Comparison of ENCODE assay signal across 11 mouse cellular contexts in genomic region chr16:13610951-13611381, GRCm38 (mm10). TPM values are rescaled to one million over a fixed set of nuclear protein-coding genes. Genes with fewer than 3 reads are reported as not detected.
DNase-seq lines count a peak whose midpoint lies in the region; ATAC-seq and TF ChIP-seq lines count a peak whose summit lies in the region.
"Had no signal": no experiment of that assay in that cellular context is flagged by ENCODE, and none has a peak within 500 bp of the region (broad histone marks: within the 10 kb centered on the region; RNA-seq: fewer than 3 reads in every experiment).

No protein-coding gene starts in this region.

- TF ChIP-seq CTCF in heart, adult 2 months (IDR thresholded peaks at IDR 0.05): no peak
- no peak for TF ChIP-seq CTCF in Patski (IDR thresholded peaks at IDR 0.05)

- no peak for TF ChIP-seq POLR2A in heart, adult 2 months (IDR thresholded peaks at IDR 0.05; ENCODE audit: insufficient read depth, low read depth, low read length)

- in situ Hi-C loops in Patski (cut with MboI; ENCODE audit: low pct_unique_long_range_greater_than_20kb): no loop called here

- H3K27ac ChIP-seq in heart, embryonic 11.5 days (ENCODE audit: low read depth, low read length): peak overlapping the region; percentile 57; the same call in 1 of the 2 replicates
- H3K27ac ChIP-seq in heart, adult 2 months: no peak overlapping the region
- peak overlapping the region; percentile 52 for H3K27ac ChIP-seq in kidney, embryonic 15.5 days
- H3K27ac ChIP-seq in forebrain, embryonic 10.5 days: no peak overlapping the region
- H3K27ac ChIP-seq in forebrain, embryonic 13.5 days: no peak overlapping the region
- H3K27ac ChIP-seq: hindbrain, embryonic 15.5 days; midbrain, embryonic 15.5 days had no signal

- no peak for TF ChIP-seq EP300 in heart, adult 2 months (IDR thresholded peaks at IDR 0.05; ENCODE audit: insufficient read depth, low read depth, low read length)

- POLR2A ChIA-PET in Patski (lab: Charles Lee): interaction anchor here (1.6 kb wide), 1 partner anchor 22 kb away, joined by 4 read pairs; no protein-coding TSS in a partner anchor

- H3K4me2 ChIP-seq in heart, embryonic 11.5 days: no peak overlapping the region
- no peak overlapping the region for H3K4me2 ChIP-seq in kidney, embryonic 15.5 days
- H3K4me2 ChIP-seq in forebrain, embryonic 13.5 days: no peak overlapping the region
- H3K4me2 ChIP-seq: hindbrain, embryonic 15.5 days; midbrain, embryonic 15.5 days had no signal

- peaks cover 2% of the 10 kb centered on the region; the same call in 1 of the 2 replicates for H3K4me1 ChIP-seq in heart, embryonic 11.5 days (ENCODE audit: control insufficient read depth, insufficient read depth, low read length)
- peaks cover 3% of the 10 kb centered on the region; the same call in 1 of the 2 replicates for H3K4me1 ChIP-seq in heart, adult 2 months (ENCODE audit: control insufficient read depth, insufficient read depth, low read length)
- H3K4me1 ChIP-seq in kidney, embryonic 15.5 days: peaks cover 3% of the 10 kb centered on the region; the same call in 1 of the 2 replicates
- peaks cover 13% of the 10 kb centered on the region for H3K4me1 ChIP-seq in forebrain, embryonic 10.5 days
- peaks cover 10% of the 10 kb centered on the region for H3K4me1 ChIP-seq in forebrain, embryonic 13.5 days
- H3K4me1 ChIP-seq: hindbrain, embryonic 15.5 days; midbrain, embryonic 15.5 days had no signal

- H3K36me3 ChIP-seq in heart, embryonic 11.5 days (ENCODE audit: control insufficient read depth, insufficient read depth, low read length): no peaks in the 10 kb centered on the region; the same call in 1 of the 2 replicates
- no peaks in the 10 kb centered on the region for H3K36me3 ChIP-seq in heart, adult 2 months (ENCODE audit: control insufficient read depth, insufficient read depth, low read length)
- H3K36me3 ChIP-seq in kidney, embryonic 15.5 days: peaks cover 18% of the 10 kb centered on the region
- H3K36me3 ChIP-seq in forebrain, embryonic 10.5 days (replicated peaks): peaks cover 17% of the 10 kb centered on the region
- H3K36me3 ChIP-seq in forebrain, embryonic 13.5 days (ENCODE audit: poor library complexity, severe bottlenecking): peaks cover 10% of the 10 kb centered on the region
- H3K36me3 ChIP-seq: midbrain, embryonic 15.5 days had no signal

- CTCF ChIA-PET in Patski (lab: Charles Lee): interaction anchor here (1.1 to 1.6 kb wide), 4 partner anchors 9 to 79 kb away, joined by 3 to 5 read pairs (median 3); no protein-coding TSS in a partner anchor

- no peaks in the 10 kb centered on the region for H3K79me2 ChIP-seq in heart, adult 2 months (replicated peaks; ENCODE audit: control insufficient read depth, insufficient read depth, low read length)

- H3K9me3 ChIP-seq in heart, embryonic 11.5 days (replicated peaks; ENCODE audit: control insufficient read depth, low read length): no peaks in the 10 kb centered on the region
- H3K9me3 ChIP-seq in kidney, embryonic 15.5 days (replicated peaks): no peaks in the 10 kb centered on the region
- no peaks in the 10 kb centered on the region for H3K9me3 ChIP-seq in forebrain, embryonic 10.5 days
- H3K9me3 ChIP-seq in forebrain, embryonic 13.5 days (replicated peaks): no peaks in the 10 kb centered on the region
- H3K9me3 ChIP-seq: hindbrain, embryonic 15.5 days; midbrain, embryonic 15.5 days had no signal

- no peak overlapping the region for H3K4me3 ChIP-seq in heart, embryonic 11.5 days (ENCODE audit: low read depth, low read length)
- H3K4me3 ChIP-seq in heart, adult 2 months: no peak overlapping the region
- H3K4me3 ChIP-seq in kidney, embryonic 15.5 days (replicated peaks): no peak overlapping the region
- no peak overlapping the region for H3K4me3 ChIP-seq in forebrain, embryonic 10.5 days
- H3K4me3 ChIP-seq in forebrain, embryonic 13.5 days: no peak overlapping the region
- H3K4me3 ChIP-seq: hindbrain, embryonic 15.5 days; midbrain, embryonic 15.5 days had no signal

- no peak for ATAC-seq in heart, embryonic 11.5 days (replicated peaks; ENCODE audit: insufficient number of reproducible peaks, low FRiP score, low TSS enrichment)
- ATAC-seq in Patski: peak; percentile 72
- ATAC-seq in kidney, embryonic 15.5 days (replicated peaks; ENCODE audit: low FRiP score): no peak
- no peak for ATAC-seq in forebrain, embryonic 13.5 days
- ATAC-seq: midbrain, embryonic 15.5 days had no signal

- no peaks in the 10 kb centered on the region for H3K27me3 ChIP-seq in heart, embryonic 11.5 days (ENCODE audit: control insufficient read depth, insufficient read depth, low read length)
- no peaks in the 10 kb centered on the region for H3K27me3 ChIP-seq in heart, adult 2 months (ENCODE audit: control insufficient read depth, insufficient read depth, low read length)
- no peaks in the 10 kb centered on the region for H3K27me3 ChIP-seq in Patski
- H3K27me3 ChIP-seq in kidney, embryonic 15.5 days: no peaks in the 10 kb centered on the region
- peaks cover 30% of the 10 kb centered on the region for H3K27me3 ChIP-seq in forebrain, embryonic 10.5 days (ENCODE audit: poor library complexity, severe bottlenecking)
- H3K27me3 ChIP-seq in forebrain, embryonic 13.5 days: peaks cover 6% of the 10 kb centered on the region; the same call in 1 of the 2 replicates
- H3K27me3 ChIP-seq: hindbrain, embryonic 15.5 days; midbrain, embryonic 15.5 days had no signal

- DNase-seq in heart, adult 2 months: no peak
- DNase-seq in Patski (ENCODE audit: low read depth, low spot score): peak; percentile 67
- peak; percentile 67 for DNase-seq in lung, postnatal 36 days
- DNase-seq in forebrain, embryonic 10.5 days (ENCODE audit: extremely low spot score, low spot score): no peak
- no peak for DNase-seq in thymus, postnatal 10 days (ENCODE audit: low spot score in 2 of 2)
- DNase-seq: B cell, adult 2 months had no signal

- intact Hi-C loops in heart, adult 2 months (cut with DNase I): loop anchor here (5.0 kb wide), 1 partner anchor 164 kb away; no protein-coding TSS in a partner anchor

- H3K9ac ChIP-seq in heart, embryonic 11.5 days (ENCODE audit: low read depth, low read length): no peak overlapping the region
- H3K9ac ChIP-seq in heart, adult 2 months (ENCODE audit: low read depth, low read length): no peak overlapping the region
- no peak overlapping the region for H3K9ac ChIP-seq in kidney, embryonic 15.5 days
- H3K9ac ChIP-seq in forebrain, embryonic 13.5 days: no peak overlapping the region
- H3K9ac ChIP-seq: hindbrain, embryonic 15.5 days; midbrain, embryonic 15.5 days had no signal

- 64% methylated on average over 5 of the region's 5 CpGs for WGBS in heart, embryonic 11.5 days (ENCODE audit: insufficient replicate concordance)
- WGBS in heart, adult 2 months: 62% methylated on average over 5 of the region's 5 CpGs
- 61% methylated on average over 5 of the region's 5 CpGs for WGBS in kidney, embryonic 15.5 days
- 80% methylated on average over 5 of the region's 5 CpGs for WGBS in forebrain, embryonic 10.5 days
- WGBS in forebrain, embryonic 13.5 days: 68% methylated on average over 5 of the region's 5 CpGs

RNA-seq across cellular contexts. Expression of gene Parn, which starts 57.0 kb away (rescaled TPM):
- polyA plus RNA-seq in heart, embryonic 11.5 days (2014; fragmentation: Nextera tagmentation; extraction: Ambion mirVana): 24.4 and 28.9 TPM in 2 replicates
- total RNA-seq in heart, adult 2 months (2021): 1 to 10 TPM; 8.9 to 9.1 TPM
- polyA plus RNA-seq in heart, adult 2 months (2012; rRNA removed): 7.3 and 13.1 TPM in 2 replicates
- polyA plus RNA-seq in Patski (2021): 34.3 TPM
- polyA plus RNA-seq in kidney, embryonic 15.5 days (2015; fragmentation: Nextera tagmentation; extraction: Ambion mirVana): 44.9 and 46.4 TPM in 2 replicates
- 46.4 and 47.9 TPM in 2 replicates for polyA plus RNA-seq in forebrain, embryonic 10.5 days (2016; fragmentation: Nextera tagmentation; extraction: Ambion mirVana)
- polyA plus RNA-seq in forebrain, embryonic 13.5 days (2015; fragmentation: Nextera tagmentation; extraction: Ambion mirVana): 39.5 and 41.3 TPM in 2 replicates

Comparison
In these comparisons a context has a peak if more than half of its experiments do, and no peak if none do; other contexts are left out.
1. H3K27ac ChIP-seq: peak in heart, embryonic 11.5 days (single experiment) and kidney, embryonic 15.5 days (single experiment); none in heart, adult 2 months (single experiment), forebrain, embryonic 10.5 days (single experiment) and forebrain, embryonic 13.5 days (single experiment).
2. DNase-seq: peak in Patski (single experiment) and lung, postnatal 36 days (single experiment); none in heart, adult 2 months (0 of 2), forebrain, embryonic 10.5 days (single experiment) and thymus, postnatal 10 days (0 of 2).